Mouse (Mus musculus) forebrain, embryonic 15.5 days (tissue): ENCODE results near the gene Mybbp1a. TPM values are rescaled to one million over a fixed set of nuclear protein-coding genes. Genes with fewer than 3 reads are reported as not detected.

Experiments
- ATAC-seq: fragments of 200-750 bp; cut with Nextera tagmentation; replicated peaks from 2 replicates; pipeline ENCODE4 v1.8.0; 2017; ENCODE audit warnings: mild to moderate bottlenecking, moderate TSS enrichment, moderate library complexity
- H3K27ac ChIP-seq: fragments of 300-500 bp; sonication (generic); replicated peaks from 2 replicates; pipeline ENCODE4 v1.5.1; 2015; ENCODE audit warnings: mild to moderate bottlenecking, inconsistent platforms
- H3K27me3 ChIP-seq: fragments of 300-500 bp; sonication (generic); 2 replicates; pipeline ENCODE4 v1.6.1; 2015; ENCODE audit warnings: inconsistent platforms
- H3K36me3 ChIP-seq: fragments of 300-500 bp; sonication (generic); 2 replicates; pipeline ENCODE4 v1.6.1; 2015; ENCODE audit warnings: mild to moderate bottlenecking, inconsistent platforms
- H3K4me1 ChIP-seq: fragments of 300-500 bp; sonication (generic); 2 replicates; pipeline ENCODE4 v1.6.1; 2015; ENCODE audit warnings: inconsistent platforms
- H3K4me2 ChIP-seq: fragments of 300-500 bp; sonication (generic); replicated peaks from 2 replicates; pipeline ENCODE4 v1.6.1; 2015; ENCODE audit warnings: mild to moderate bottlenecking, inconsistent platforms
- H3K4me3 ChIP-seq: fragments of 300-500 bp; sonication (generic); 2 replicates; pipeline ENCODE4 v1.5.1; 2015; ENCODE audit warnings: mild to moderate bottlenecking, inconsistent platforms
- H3K9ac ChIP-seq: fragments of 300-500 bp; sonication (generic); replicated peaks from 2 replicates; pipeline ENCODE4 v1.6.1; 2015; ENCODE audit warnings: mild to moderate bottlenecking, inconsistent platforms
- H3K9me3 ChIP-seq: fragments of 300-500 bp; sonication (generic); 2 replicates; pipeline ENCODE4 v1.6.1; 2016; ENCODE audit warnings: inconsistent platforms
- WGBS: fragments of 180-500 bp; shearing (Covaris S2); methylation state at CpG from one replicate; pipeline ENCODE4 v1.1.7; 2015; ENCODE audit warnings: mixed read lengths; 5-methylcytosine and 5-hydroxymethylcytosine counted together
- polyA plus RNA-seq: library from polyadenylated mRNA; unstranded; fragments of >200 nt; fragmentation: Nextera tagmentation; extraction: Ambion mirVana; gene quantifications from 2 replicates; pipeline ENCODE4 v1.2.1, GENCODE M21; 2015

The Mybbp1a gene
- polyA plus RNA-seq, 1 experiment from 2014 or later = 90.0 TPM

GRCm38 (mm10) chr11:72475408-72475807, 34.3 kb downstream of the Mybbp1a start:
- H3K4me2 ChIP-seq = no peak overlapping the region
- 90% methylated on average over 7 of the region's 7 CpGs for WGBS
- no peak overlapping the region for H3K27ac ChIP-seq
- no peaks in the 10 kb centered on the region for H3K36me3 ChIP-seq
- ATAC-seq = no peak
- H3K27me3 ChIP-seq = no peaks in the 10 kb centered on the region
- H3K4me1 ChIP-seq = no peaks in the 10 kb centered on the region
- no peak overlapping the region for H3K4me3 ChIP-seq
- no peaks in the 10 kb centered on the region for H3K9me3 ChIP-seq
- H3K9ac ChIP-seq = no peak overlapping the region

- 84% methylated on average over 7 of the region's 7 CpGs for WGBS
- ATAC-seq = no peak
- Histone ChIP-seq H3K27me3 (no peaks in the 10 kb centered on the region), H3K27ac (no peak overlapping the region), H3K36me3 (no peaks in the 10 kb centered on the region), H3K4me2 (no peak overlapping the region), H3K9ac (no peak overlapping the region), H3K4me1 (no peaks in the 10 kb centered on the region), H3K4me3 (no peak overlapping the region), H3K9me3 (no peaks in the 10 kb centered on the region)
Observed at GRCm38 (mm10) chr11:72476074-72476625, 35.0 kb downstream of the Mybbp1a start.

- Histone ChIP-seq H3K4me3 (no peak overlapping the region), H3K27me3 (no peaks in the 10 kb centered on the region), H3K4me1 (no peaks in the 10 kb centered on the region), H3K9ac (no peak overlapping the region), H3K27ac (no peak overlapping the region), H3K9me3 (no peaks in the 10 kb centered on the region), H3K4me2 (no peak overlapping the region), H3K36me3 (no peaks in the 10 kb centered on the region)
- WGBS = 44% methylated on average over 5 of the region's 5 CpGs
- ATAC-seq = no peak
Observed at GRCm38 (mm10) chr11:72477182-72477581, 36.0 kb downstream of the Mybbp1a start.

GRCm38 (mm10) chr11:72477653-72478052, 36.5 kb downstream of the Mybbp1a start:
- Histone ChIP-seq H3K4me1 (no peaks in the 10 kb centered on the region), H3K27ac (no peak overlapping the region), H3K27me3 (no peaks in the 10 kb centered on the region), H3K9ac (no peak overlapping the region), H3K36me3 (no peaks in the 10 kb centered on the region), H3K4me2 (no peak overlapping the region), H3K9me3 (no peaks in the 10 kb centered on the region), H3K4me3 (no peak overlapping the region)
- 80% methylated on average over 1 of the region's 1 CpGs for WGBS
- no peak for ATAC-seq

- Histone ChIP-seq H3K4me3 (no peak overlapping the region), H3K4me2 (no peak overlapping the region), H3K9me3 (no peaks in the 10 kb centered on the region), H3K36me3 (no peaks in the 10 kb centered on the region), H3K9ac (no peak overlapping the region), H3K27ac (no peak overlapping the region), H3K4me1 (no peaks in the 10 kb centered on the region), H3K27me3 (no peaks in the 10 kb centered on the region)
- ATAC-seq = no peak
- 78% methylated on average over 6 of the region's 6 CpGs for WGBS
Observed at GRCm38 (mm10) chr11:72478228-72478627, 37.1 kb downstream of the Mybbp1a start.

GRCm38 (mm10) chr11:72479499-72479898, 38.3 kb downstream of the Mybbp1a start:
- no peaks in the 10 kb centered on the region for H3K27me3 ChIP-seq
- H3K9me3 ChIP-seq = no peaks in the 10 kb centered on the region
- H3K27ac ChIP-seq = no peak overlapping the region
- no peaks in the 10 kb centered on the region for H3K36me3 ChIP-seq
- ATAC-seq = no peak
- H3K4me2 ChIP-seq = no peak overlapping the region
- H3K9ac ChIP-seq = no peak overlapping the region
- 87% methylated on average over 2 of the region's 2 CpGs for WGBS
- H3K4me3 ChIP-seq = no peak overlapping the region
- peaks cover 1% of the 10 kb centered on the region for H3K4me1 ChIP-seq

GRCm38 (mm10) chr11:72481313-72481712, 40.2 kb downstream of the Mybbp1a start:
- Histone ChIP-seq H3K9me3 (no peaks in the 10 kb centered on the region), H3K9ac (no peak overlapping the region), H3K4me1 (peaks cover 19% of the 10 kb centered on the region), H3K36me3 (no peaks in the 10 kb centered on the region), H3K4me2 (no peak overlapping the region), H3K27ac (no peak overlapping the region), H3K4me3 (no peak overlapping the region), H3K27me3 (no peaks in the 10 kb centered on the region)
- WGBS = 89% methylated on average over 5 of the region's 5 CpGs
- ATAC-seq = no peak

- H3K9ac ChIP-seq = no peak overlapping the region
- no peak for ATAC-seq
- WGBS = 91% methylated on average over 4 of the region's 4 CpGs
- no peaks in the 10 kb centered on the region for H3K36me3 ChIP-seq
- H3K27ac ChIP-seq = no peak overlapping the region
- no peaks in the 10 kb centered on the region for H3K9me3 ChIP-seq
- H3K27me3 ChIP-seq = no peaks in the 10 kb centered on the region
- H3K4me1 ChIP-seq = peaks cover 24% of the 10 kb centered on the region
- H3K4me3 ChIP-seq = no peak overlapping the region
- no peak overlapping the region for H3K4me2 ChIP-seq
Observed at GRCm38 (mm10) chr11:72481952-72482351, 40.8 kb downstream of the Mybbp1a start.

- Histone ChIP-seq H3K36me3 (no peaks in the 10 kb centered on the region), H3K9ac (no peak overlapping the region), H3K4me1 (peaks cover 39% of the 10 kb centered on the region), H3K9me3 (no peaks in the 10 kb centered on the region), H3K4me3 (no peak overlapping the region), H3K27ac (peak overlapping the region; percentile 61), H3K4me2 (no peak overlapping the region), H3K27me3 (no peaks in the 10 kb centered on the region)
- 80% methylated on average over 6 of the region's 6 CpGs for WGBS
- no peak for ATAC-seq
Observed at GRCm38 (mm10) chr11:72484549-72484948, 43.4 kb downstream of the Mybbp1a start.

- WGBS = 36% methylated on average over 5 of the region's 5 CpGs
- ATAC-seq = no peak
- Histone ChIP-seq H3K9me3 (no peaks in the 10 kb centered on the region), H3K27ac (peak overlapping the region; percentile 61), H3K4me2 (no peak overlapping the region), H3K4me3 (no peak overlapping the region), H3K36me3 (no peaks in the 10 kb centered on the region), H3K4me1 (peaks cover 39% of the 10 kb centered on the region), H3K27me3 (no peaks in the 10 kb centered on the region), H3K9ac (no peak overlapping the region)
Observed at GRCm38 (mm10) chr11:72485157-72485556, 44.0 kb downstream of the Mybbp1a start.

- Histone ChIP-seq H3K36me3 (no peaks in the 10 kb centered on the region), H3K4me1 (peaks cover 39% of the 10 kb centered on the region), H3K27me3 (no peaks in the 10 kb centered on the region), H3K4me3 (no peak overlapping the region), H3K27ac (no peak overlapping the region), H3K4me2 (no peak overlapping the region), H3K9me3 (no peaks in the 10 kb centered on the region), H3K9ac (no peak overlapping the region)
- 77% methylated on average over 11 of the region's 11 CpGs for WGBS
- ATAC-seq = no peak
Observed at GRCm38 (mm10) chr11:72485960-72486359, 44.8 kb downstream of the Mybbp1a start.

- ATAC-seq = no peak
- Histone ChIP-seq H3K4me2 (peak overlapping the region; percentile 75), H3K4me3 (no peak overlapping the region), H3K27ac (no peak overlapping the region), H3K36me3 (no peaks in the 10 kb centered on the region), H3K27me3 (no peaks in the 10 kb centered on the region; the same call in 1 of the 2 replicates), H3K4me1 (peaks cover 39% of the 10 kb centered on the region), H3K9me3 (no peaks in the 10 kb centered on the region), H3K9ac (no peak overlapping the region)
- 72% methylated on average over 5 of the region's 5 CpGs for WGBS
Observed at GRCm38 (mm10) chr11:72487171-72487570, 46.0 kb downstream of the Mybbp1a start.

- Histone ChIP-seq H3K36me3 (no peaks in the 10 kb centered on the region), H3K4me2 (peak overlapping the region; percentile 75), H3K27ac (no peak overlapping the region), H3K27me3 (no peaks in the 10 kb centered on the region; the same call in 1 of the 2 replicates), H3K9me3 (no peaks in the 10 kb centered on the region), H3K4me1 (peaks cover 39% of the 10 kb centered on the region), H3K9ac (peak overlapping the region; percentile 71; the same call in 1 of the 2 replicates), H3K4me3 (peak overlapping the region; percentile 66)
- ATAC-seq = no peak
- WGBS = 87% methylated on average over 2 of the region's 2 CpGs
Observed at GRCm38 (mm10) chr11:72487739-72488138, 46.6 kb downstream of the Mybbp1a start.
